Mouse (Mus musculus) olfactory bulb, adult 2 months (tissue): ENCODE measurements around the gene Tmem214.

Source experiments
- CTCF ChIP-seq: fragments of 200-500 bp; IDR thresholded peaks from 2 replicates; pipeline ENCODE4 v1.5.1; 2012; ENCODE audit warnings: low read depth, mild to moderate bottlenecking, low read length, moderate library complexity; ENCODE audit not compliant: insufficient read depth
- POLR2A ChIP-seq: fragments of 200-500 bp; IDR thresholded peaks from 2 replicates; pipeline ENCODE4 v1.6.1; 2012; ENCODE audit warnings: mild to moderate bottlenecking, low read depth, low read length, moderate library complexity; ENCODE audit not compliant: insufficient read depth

- TF ChIP-seq CTCF (no peak), POLR2A (no peak)
Measured at GRCm38 (mm10) chr5:30879347-30879943, 11.6 kb downstream of the Tmem214 start.
